Mouse (Mus musculus) ES-E14 (cell line): ENCODE data around the gene Zfp46. TPM values are rescaled to one million over a fixed set of nuclear protein-coding genes. Genes with fewer than 3 reads are reported as not detected.

Experiments used
- DNase-seq: peaks from one replicate; pipeline ENCODE4 v3.0.0-alpha.2; 2013; ENCODE audit warnings: low read depth, low spot score
- H3K27ac ChIP-seq: 2 replicates; pipeline ENCODE4 v1.5.1; 2012; ENCODE audit warnings: low read depth, mild to moderate bottlenecking, low read length, moderate library complexity, mixed read lengths; ENCODE audit not compliant: poor library complexity, insufficient read depth, severe bottlenecking
- H3K36me3 ChIP-seq: 2 replicates; pipeline ENCODE4 v1.6.1; 2012; ENCODE audit warnings: mild to moderate bottlenecking, low read length, moderate library complexity, mixed read lengths; ENCODE audit not compliant: control insufficient read depth, poor library complexity, insufficient read depth, severe bottlenecking
- H3K4me1 ChIP-seq, 2 experiments: fragments of 150-350 bp in 1 of 2; sonication (generic) in 1 of 2; 2 replicates each; pipeline ENCODE4 v1.6.1; 2012; ENCODE audit warnings: low read length in 2 of 2, mild to moderate bottlenecking in 1 of 2, mixed read lengths in 1 of 2; ENCODE audit not compliant: control insufficient read depth in 2 of 2, insufficient read depth in 2 of 2, poor library complexity in 1 of 2
- H3K4me3 ChIP-seq, 2 experiments: fragments of 150-350 bp in 1 of 2; sonication (generic) in 1 of 2; 2 replicates each; pipeline ENCODE4 v1.5.1; 2012; ENCODE audit warnings: low read length in 2 of 2, low read depth in 1 of 2, mild to moderate bottlenecking in 1 of 2, mixed read lengths in 1 of 2; ENCODE audit not compliant: insufficient read depth in 1 of 2, poor library complexity in 1 of 2, severe bottlenecking in 1 of 2
- H3K9ac ChIP-seq: 2 replicates; pipeline ENCODE4 v1.6.1; 2012; ENCODE audit warnings: low read depth, mild to moderate bottlenecking, low read length, mixed read lengths; ENCODE audit not compliant: poor library complexity, insufficient read depth, severe bottlenecking
- H3K9me3 ChIP-seq: fragments of 150-350 bp; sonication (generic); 2 replicates; pipeline ENCODE4 v1.6.1; 2012; ENCODE audit warnings: low read depth, mild to moderate bottlenecking, low read length; ENCODE audit not compliant: control insufficient read depth, insufficient read depth
- CHD2 ChIP-seq: IDR thresholded peaks from 2 replicates; pipeline ENCODE4 v1.6.1; 2014; ENCODE audit warnings: mild to moderate bottlenecking, low read depth, low read length, inconsistent platforms
- HCFC1 ChIP-seq: IDR thresholded peaks from 2 replicates; pipeline ENCODE4 v1.6.1; 2012; ENCODE audit warnings: low read length, inconsistent platforms, borderline replicate concordance; ENCODE audit not compliant: insufficient read depth
- MAFK ChIP-seq: IDR thresholded peaks from 2 replicates; pipeline ENCODE4 v1.6.1; 2014; ENCODE audit warnings: mild to moderate bottlenecking, low read depth, low read length, inconsistent platforms; ENCODE audit not compliant: insufficient read depth
- ZC3H11A ChIP-seq: IDR thresholded peaks from 2 replicates; pipeline ENCODE4 v1.6.1; 2012; ENCODE audit warnings: low read depth, mild to moderate bottlenecking, inconsistent platforms, low read length, borderline replicate concordance
- ZNF384 ChIP-seq: IDR thresholded peaks from 2 replicates; pipeline ENCODE4 v1.6.1; 2012; ENCODE audit warnings: low read depth, low read length, inconsistent platforms
- in situ Hi-C, 2 experiments: fragments of 600-800 bp; cut with MboI; formaldehyde crosslinking; loops; one replicate each; pipeline ENCODE4 v1.15.1; 2025; ENCODE audit warnings: low sequenced_read_pairs in 2 of 2, inconsistent platforms in 1 of 2; ENCODE audit not compliant: unreplicated experiment in 2 of 2
- total RNA-seq: library from RNA; depleted of rRNA; stranded (reverse); fragments of 300-350 nt; gene quantifications from 2 replicates; pipeline ENCODE4 v1.2.3, GENCODE M21; 2012

Zfp46 gene
- total RNA-seq, 1 experiment: 5.8 TPM

DNA sequence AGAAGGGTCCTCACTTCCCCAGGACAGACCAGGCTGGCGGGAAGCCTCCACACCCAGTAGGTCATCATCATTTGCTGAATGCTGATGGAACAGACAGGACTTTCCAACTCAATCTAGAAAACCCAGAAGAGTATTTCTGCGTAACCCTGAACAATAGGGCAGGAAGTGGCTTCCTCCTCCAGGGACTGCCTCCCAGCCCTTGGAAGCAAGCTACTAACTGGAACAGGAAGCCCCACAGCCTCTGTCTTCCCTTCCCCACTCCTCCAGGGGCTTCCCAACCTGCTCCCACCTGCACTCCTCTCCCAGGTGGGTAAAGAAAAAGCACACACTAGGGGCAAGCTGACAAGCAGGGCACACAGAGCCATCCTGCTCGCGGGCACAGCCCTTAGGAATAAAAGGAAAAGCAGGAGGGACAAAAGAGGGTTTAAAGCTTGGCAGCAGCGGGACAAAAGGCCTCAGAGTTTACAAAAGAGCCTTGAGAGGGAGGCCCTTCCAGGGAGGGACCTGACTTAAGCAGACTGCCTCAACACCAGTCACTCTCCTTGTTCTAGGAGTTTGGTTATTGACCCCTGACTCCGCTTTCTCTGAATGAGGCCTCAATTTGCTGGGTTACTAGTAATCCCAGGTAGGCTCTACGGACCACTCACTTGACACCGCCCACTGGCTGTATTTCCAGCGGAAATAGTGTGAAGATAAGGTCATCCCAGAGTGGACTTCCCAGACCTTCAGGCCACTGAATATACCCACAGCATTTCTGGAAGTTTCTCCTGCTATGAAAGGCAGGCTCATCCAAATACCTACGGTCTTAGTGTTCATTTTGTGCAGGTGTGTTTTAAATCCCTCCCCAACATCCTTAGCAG is 1.6 kb upstream of the Zfp46 start:
- peaks cover 0 to 6% of the 10 kb centered on the region in 2 experiments; a peak in 2 of 4 replicates for H3K4me1 ChIP-seq
- in situ Hi-C loops: no loop called here
- no peak overlapping the region for H3K27ac ChIP-seq
- no peak overlapping the region for H3K4me3 ChIP-seq
- TF ChIP-seq MAFK: no peak
- TF ChIP-seq CHD2: no peak
- no peak for TF ChIP-seq HCFC1
- no peak for TF ChIP-seq ZC3H11A
- no peak for TF ChIP-seq ZNF384
- no peaks in the 10 kb centered on the region for H3K36me3 ChIP-seq
- H3K9me3 ChIP-seq: no peaks in the 10 kb centered on the region
- no peak for DNase-seq
- H3K9ac ChIP-seq: no peak overlapping the region

DNA sequence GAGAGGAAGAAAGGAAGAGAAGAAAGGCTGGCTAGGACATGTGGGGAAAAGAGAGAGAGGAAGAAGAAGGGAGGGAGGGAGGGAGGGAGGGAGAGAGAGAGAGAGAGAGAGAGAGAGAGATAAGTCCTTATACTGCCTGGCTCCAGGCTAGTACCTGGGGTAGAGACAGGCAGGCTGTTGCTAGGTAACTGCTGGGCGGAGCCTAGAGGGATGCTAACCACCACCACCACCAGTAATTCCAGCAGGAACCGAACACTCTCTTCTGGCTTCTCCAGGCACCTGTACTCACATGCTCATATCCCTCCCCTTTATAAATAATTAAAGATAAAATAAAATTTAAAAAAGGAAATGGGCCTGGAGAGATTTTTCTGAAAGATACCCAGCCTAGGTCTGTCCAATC is 700 bp upstream of the Zfp46 start:
- no peak overlapping the region for H3K9ac ChIP-seq
- no peaks in the 10 kb centered on the region for H3K9me3 ChIP-seq
- peaks cover 0 to 6% of the 10 kb centered on the region in 2 experiments; a peak in 2 of 4 replicates for H3K4me1 ChIP-seq
- TF ChIP-seq ZNF384 (no peak), ZC3H11A (no peak), HCFC1 (no peak), MAFK (no peak), CHD2 (no peak)
- no peak for DNase-seq
- H3K27ac ChIP-seq: no peak overlapping the region
- no peaks in the 10 kb centered on the region for H3K36me3 ChIP-seq
- no peak overlapping the region for H3K4me3 ChIP-seq
- in situ Hi-C loops: no loop called here

DNA sequence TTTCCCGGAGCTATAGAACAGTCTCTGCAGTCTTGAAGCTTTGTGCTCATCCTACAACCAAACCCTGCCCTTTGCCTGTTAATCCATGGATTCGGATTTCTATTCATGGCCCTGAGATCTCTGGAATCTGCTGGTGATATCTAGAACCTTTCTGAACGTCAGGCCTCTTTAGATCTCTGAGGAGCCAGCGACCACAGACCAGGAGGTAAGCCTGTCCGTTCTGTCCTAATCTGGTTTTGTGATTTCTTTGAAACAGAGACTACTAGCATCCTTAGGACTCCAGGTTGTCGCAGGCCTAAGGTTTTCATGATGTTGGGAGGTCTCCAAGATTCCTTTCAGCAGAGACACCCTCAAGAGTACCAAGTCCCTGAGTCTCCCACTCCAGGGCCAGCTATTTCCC is 408 bp downstream of the Zfp46 start:
- no peak for DNase-seq
- no peak overlapping the region for H3K27ac ChIP-seq
- peaks cover 0 to 6% of the 10 kb centered on the region in 2 experiments; a peak in 2 of 4 replicates for H3K4me1 ChIP-seq
- in situ Hi-C loops: no loop called here
- H3K36me3 ChIP-seq: no peaks in the 10 kb centered on the region
- peak overlapping the region; percentile 19; the same call in 1 of the 2 replicates for H3K9ac ChIP-seq
- peak overlapping the region; percentile 32 to 95; a peak in 3 of 4 replicates for H3K4me3 ChIP-seq
- H3K9me3 ChIP-seq: no peaks in the 10 kb centered on the region
- no peak for TF ChIP-seq HCFC1
- TF ChIP-seq ZNF384: no peak
- no peak for TF ChIP-seq ZC3H11A
- TF ChIP-seq CHD2: no peak
- TF ChIP-seq MAFK: no peak

- Histone ChIP-seq H3K4me3 (peak overlapping the region; percentile 74 to 95), H3K9me3 (no peaks in the 10 kb centered on the region), H3K9ac (peak overlapping the region; percentile 77; the same call in 1 of the 2 replicates), H3K27ac (peak overlapping the region; percentile 23; the same call in 1 of the 2 replicates), H3K36me3 (no peaks in the 10 kb centered on the region), H3K4me1 (peaks cover 0 to 6% of the 10 kb centered on the region in 2 experiments; a peak in 2 of 4 replicates)
- in situ Hi-C loops: no loop called here
- no peak for TF ChIP-seq ZNF384
- peak; percentile 97 for TF ChIP-seq HCFC1
- TF ChIP-seq ZC3H11A: no peak
- 0 out of 2 replicates have a peak, but pooled peaks have one; percentile 15 for TF ChIP-seq CHD2
- TF ChIP-seq MAFK: no peak
- DNase-seq: peak; percentile 85
Measured at GRCm38 (mm10) chr4:136285348-136285810, 896 bp downstream of the Zfp46 start.
